Mouse (Mus musculus) cerebellum, adult 18-20 months (tissue): Measurements from ENCODE around the gene B4galnt4.

Source experiments
- DNase-seq, 2 experiments: peaks; one replicate each; pipeline ENCODE4 v3.0.0; 2021

The B4galnt4 gene

DNA sequence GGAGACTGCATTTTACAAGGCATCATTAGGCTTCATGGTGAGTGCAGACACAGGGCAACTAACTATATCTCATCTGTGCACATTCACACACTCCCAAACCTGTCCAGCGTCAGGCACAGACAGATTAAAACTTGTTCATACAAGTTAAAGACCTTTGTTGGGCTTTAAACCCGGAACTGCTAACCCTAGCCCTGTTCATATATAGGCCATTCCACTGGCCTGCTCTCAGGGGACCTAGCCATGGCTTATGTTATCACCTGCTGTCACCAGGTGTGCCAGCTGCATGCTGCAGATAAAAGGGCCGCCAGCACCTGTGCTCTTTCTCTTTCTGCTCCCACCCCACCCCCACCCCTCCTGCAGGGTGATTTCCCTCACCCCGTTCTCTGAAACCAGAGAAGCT lies 18.4 kb upstream of the B4galnt4 start:
- no peak for DNase-seq

DNA sequence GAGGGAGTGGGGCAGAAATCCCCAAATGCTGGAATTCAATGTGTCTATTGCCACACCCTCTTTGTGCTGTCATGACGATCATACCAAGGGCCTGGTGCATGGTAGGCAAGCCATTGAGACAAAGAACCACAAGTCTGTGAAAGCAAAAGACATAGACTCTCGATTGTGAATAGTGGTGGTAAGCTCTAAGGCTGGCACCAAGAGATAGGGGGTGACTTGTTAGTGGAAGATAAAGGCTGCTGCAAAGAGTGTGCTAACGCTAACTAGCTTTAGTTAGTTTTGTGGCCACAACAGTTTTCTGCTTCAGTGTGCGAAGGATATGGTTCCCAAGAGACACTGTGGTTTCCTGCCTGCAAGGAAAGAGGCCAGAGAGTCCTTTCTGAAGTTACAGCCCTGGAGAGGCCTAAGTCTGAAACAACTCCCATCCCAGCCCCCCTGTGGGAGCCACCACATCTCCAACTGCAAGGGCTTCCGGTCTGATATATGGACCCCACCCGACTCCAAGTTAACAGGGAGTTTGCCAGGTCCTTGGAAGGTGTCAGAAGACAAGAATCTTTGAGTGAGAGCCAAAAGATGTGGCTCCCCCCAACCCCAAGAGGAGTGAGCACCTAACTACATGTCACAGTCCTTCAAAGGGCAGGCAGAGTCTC lies 13.8 kb upstream of the B4galnt4 start:
- DNase-seq, result no peak

DNA sequence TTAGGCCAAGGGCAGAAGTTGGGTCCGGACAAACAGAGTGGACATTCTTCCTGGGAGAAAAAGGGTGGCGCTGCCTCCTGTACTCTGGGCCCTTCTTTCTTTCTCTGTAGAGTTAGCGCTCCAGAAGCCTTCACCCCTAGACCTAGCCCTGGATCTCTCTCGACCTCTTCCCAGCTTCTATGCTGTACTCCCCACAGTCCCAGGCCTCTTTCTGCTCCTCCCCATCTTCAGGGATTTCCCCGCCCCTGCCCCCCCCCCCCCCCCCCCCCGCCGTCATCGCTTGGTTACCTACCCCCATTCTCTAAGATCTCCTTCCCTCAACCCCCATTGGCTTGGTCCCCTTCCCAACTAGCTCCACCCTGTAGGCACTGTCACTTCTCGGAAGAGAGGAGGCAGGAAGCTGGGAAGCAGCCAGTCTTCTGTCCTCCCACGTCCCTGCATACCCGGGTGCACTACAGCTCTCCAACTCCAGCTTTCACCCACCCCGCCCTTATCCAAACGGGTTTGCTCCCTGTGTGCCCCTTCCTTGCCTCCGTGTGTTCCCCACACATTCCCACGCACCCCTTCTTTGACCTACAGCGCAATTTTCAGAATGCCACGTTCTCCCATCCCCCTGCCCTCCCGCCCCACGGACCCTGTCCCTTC lies 13.2 kb upstream of the B4galnt4 start:
- DNase-seq, result peak; percentile 50 to 55

DNA sequence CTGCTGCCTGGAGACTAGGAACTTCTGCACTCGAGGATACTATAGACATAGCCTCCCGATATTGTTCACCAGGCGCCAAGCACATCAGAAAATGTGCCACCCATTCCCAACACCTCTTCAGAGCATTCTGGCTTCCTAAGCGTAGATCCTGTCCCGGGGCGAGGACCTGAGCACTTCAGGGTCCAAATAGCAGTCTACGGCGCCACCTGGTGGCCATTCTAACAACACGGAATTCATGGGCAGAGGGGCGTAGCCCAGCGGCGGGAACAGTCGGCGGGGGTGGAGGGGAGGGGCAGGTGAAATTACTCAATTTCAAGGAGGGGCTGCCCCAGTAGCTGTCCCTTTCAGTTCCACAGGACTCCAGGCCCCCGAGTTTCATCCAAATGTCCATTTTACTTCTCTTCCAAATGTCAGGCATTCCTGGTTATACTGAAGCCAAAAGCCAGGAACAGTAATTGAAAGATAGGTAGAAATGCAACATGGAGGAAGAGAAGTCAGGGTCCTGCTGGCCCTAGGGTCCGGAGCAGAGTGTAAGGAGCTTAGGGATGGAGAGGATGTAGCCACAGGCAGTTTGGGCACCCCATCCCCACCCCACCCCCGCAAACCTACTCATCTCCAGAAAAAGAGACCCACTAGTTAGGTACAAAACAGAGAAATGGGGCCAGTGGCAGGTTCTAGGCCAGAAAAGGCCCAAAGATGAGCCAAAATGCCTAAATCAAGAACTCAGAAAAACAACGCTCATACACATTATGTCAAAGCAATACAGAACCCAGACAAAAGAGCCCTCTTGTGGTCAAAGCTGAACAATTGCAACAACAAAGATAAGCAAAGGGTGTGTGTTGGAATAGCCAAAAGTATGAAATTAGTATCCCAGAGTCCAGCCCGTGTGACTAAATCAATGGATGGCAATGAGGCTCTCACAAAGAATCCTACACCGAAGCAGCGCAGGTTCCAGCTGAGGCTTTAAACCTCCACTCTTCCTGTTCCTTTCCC lies 12.4 kb upstream of the B4galnt4 start:
- DNase-seq, result peak; percentile 90 to 94

DNA sequence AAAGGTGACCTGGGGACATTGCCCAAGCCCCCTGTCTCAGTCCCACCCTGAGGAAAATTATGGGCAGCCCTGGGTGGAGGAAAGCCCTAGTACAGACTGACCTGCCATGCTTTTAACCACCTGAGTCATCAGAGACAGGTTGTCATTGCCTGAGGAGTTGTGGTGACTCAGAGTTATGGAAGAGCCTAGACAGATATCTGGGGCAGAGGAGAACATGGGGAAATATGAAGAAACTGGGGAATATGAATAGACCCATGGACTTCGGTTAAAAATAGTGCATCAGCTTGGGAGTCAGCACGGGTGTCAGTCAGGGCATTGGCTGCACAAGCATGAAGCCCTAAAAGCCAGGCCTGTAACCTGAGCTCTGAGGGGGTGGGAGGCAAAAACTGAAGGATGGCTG lies 11.6 kb upstream of the B4galnt4 start:
- DNase-seq, result no peak

DNA sequence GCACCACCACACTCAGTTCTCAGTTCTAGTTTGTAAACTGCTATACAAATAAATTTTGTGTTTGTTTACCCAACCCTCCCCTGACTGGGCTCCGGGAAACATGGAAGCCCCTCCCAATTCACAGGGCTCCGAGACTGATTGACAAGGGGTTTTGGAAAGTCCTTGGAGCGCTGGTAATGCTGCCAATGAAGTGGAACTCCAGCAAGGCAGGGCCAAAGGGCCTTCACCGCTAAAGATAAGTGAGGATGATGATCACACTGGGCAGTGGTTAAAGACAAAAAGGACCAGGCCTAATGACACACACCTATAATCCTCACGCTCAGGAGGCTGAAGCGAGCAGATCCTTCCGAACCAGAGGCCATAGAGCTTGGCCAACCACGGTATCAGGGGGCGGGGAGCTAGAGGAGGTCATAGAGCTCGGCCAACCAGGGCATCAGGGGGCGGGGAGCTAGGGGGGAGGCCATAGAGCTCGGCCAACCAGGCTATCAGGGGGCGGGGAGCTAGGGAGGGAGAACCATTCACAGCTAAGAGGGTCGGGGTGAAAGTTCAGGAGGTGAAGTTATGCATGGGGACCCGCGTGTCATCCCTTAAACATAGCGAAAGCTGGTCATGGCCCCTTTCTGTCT lies 9.7 kb upstream of the B4galnt4 start:
- DNase-seq, result no peak

DNA sequence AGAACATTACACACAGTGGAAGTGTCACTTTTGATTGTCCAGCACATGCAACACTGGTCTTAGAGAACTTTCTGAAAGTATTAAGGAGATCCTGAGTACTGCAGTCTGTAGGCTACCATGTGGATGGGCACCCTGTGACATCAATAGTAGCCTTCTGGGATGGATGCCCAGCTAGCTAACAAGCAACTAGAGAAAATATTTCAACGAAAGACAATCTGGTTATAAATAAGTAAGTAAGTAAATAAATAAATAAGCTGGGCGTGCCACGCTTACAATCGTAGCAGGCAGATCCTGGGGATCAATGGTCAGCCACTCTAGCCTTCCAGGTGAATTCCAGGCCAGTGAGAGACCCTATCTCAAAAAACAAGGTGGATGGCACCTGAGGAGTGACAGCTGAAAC lies 8.9 kb upstream of the B4galnt4 start:
- no peak for DNase-seq

DNA sequence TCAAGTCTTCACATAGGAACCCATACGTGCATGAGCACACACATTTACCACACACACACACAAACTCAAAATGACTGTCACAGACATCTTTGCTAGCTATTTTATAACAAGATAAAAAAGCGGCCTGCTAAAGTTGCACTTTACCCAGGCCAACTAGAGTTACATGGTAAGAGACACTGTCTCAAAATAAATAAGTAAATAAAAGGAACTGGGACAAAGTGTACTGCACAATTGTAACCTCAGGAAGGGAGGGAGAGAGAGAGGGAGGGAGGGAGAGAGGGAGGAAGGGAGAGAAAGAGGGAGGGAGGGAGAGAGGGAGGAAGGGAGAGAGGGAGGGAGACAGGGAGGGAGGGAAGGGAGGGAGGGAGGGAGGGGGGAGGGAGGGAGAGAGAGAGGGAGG lies 8.5 kb upstream of the B4galnt4 start:
- DNase-seq, result no peak

DNA sequence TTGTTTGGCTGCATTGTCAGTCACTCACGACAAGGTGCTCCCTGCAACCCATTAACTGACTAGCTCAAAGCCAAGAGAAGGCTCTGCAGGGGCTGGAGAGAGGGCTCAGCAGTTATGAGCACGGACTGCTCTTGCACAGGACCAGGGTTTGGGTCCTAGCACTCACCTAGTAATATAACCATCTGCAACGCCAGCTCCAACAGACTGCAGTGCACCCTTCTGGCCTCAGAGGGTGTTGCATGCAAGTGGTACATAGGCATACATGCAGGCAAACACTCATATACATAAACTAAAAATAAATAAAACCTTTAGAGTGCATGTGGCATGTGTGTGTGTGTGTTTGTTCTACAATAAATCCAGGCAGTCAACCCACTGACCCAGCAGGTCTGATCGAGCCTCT lies 5.1 kb upstream of the B4galnt4 start:
- no peak for DNase-seq

DNA sequence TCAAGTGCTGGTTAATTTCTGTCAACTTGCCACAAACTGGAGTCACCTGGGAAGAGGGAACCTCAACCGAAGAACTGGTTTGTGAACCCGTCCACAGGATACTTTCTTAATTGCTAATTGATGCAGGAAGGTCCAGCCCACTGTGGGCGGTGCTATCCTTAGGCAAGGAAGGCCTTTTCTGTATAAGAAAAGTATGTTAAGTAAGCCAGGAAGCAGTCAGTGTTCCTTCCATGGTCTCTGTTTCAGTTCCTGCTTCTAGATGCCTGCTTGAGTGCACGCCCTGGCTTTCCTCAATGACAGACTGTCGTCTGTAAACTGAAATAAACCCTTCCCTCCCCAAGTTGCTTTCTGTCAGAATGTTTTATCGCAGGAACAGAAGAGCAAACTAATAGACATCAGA lies 3.9 kb upstream of the B4galnt4 start:
- DNase-seq, result no peak

DNA sequence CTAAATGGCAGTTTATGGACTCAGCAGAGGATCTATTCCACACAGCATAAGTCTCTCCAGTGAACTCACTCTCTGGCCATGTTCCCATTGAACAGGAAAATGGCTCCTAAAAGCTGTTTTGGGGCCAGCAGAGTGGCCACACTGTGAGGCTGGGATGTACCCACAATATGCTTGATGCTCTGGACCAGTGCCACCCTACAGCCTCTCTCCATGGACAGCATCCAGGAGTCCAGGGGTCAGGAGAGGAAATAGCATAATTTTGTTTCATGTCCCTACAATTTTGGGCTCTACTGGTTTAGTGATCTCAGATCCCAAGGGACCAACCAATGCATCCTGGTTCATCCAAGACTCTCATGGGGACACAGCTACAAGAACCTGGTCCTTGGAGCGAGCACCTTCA lies 3.4 kb upstream of the B4galnt4 start:
- DNase-seq, result no peak

DNA sequence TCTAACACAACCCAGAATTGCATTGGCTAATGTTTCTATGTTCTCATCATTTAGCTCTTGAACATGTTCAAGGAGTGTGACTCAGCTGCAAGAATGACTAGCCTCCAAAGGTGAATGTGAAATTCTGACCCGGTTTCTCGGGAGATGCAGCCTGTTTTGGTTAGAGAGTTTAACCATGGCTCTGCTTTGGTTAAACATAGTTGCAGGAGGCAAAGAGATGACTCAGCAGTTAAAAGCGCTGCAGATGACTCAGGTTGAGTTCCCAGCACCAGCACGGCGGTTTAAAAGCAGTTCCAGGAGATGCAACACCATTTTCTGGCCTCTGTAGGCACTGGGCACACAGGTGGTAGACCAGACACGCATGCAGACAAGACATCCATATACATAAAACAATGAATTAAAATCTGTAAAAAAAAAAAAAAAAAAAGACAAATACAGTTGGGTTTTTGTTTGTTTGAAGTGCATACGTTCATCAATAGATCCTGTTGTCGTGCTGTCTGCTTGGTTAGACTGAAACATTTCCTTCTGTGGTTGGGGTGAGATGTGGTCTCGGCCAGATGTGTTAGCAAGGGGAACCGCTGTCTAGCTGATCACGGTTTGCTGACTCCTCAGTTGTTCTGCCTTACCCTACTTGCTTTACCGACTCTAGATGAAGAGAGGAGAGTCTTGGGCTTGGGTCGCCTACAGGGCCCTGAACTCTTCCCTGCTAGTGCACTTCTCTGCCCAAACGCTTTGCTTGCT lies 2.1 kb upstream of the B4galnt4 start:
- no peak for DNase-seq

DNA sequence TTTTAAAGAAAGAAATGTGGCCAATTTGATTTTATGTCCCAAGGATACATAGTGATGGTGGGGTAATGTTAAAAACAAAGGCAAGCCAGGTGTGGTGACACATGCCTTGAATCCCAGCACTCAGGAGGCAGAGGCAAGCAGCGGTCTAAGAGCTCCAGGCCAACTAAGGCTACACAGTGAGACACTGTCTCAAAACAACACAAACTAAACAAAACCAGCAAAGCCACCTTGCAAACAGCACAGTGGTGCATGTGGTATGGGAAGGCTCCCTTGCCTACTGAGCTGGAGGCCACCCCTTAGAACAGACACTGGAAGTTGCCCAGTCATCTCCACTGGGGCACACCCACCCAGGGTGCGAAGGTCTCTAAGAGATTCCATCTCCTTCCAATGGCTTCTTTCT lies 975 bp upstream of the B4galnt4 start:
- DNase-seq, result no peak

DNA sequence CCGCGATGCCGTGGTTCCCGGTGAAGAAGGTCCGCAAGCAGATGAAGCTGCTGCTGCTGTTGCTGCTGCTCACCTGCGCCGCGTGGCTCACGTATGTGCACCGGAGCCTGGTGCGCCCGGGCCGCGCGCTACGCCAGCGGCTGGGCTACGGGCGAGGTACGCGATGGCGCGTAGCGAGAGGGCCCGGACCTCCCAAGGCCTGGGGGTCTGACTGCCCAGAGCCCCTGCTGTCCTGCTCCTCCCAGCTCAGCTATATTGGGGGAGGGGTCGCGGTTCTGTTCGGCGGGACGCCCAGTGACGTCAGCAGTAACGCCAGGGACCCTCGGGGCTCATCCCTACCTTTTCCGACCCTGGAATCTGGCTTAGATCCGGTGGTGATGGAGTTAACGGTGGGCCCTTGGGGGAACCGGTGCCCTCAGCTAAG lies 377 bp downstream of the B4galnt4 start:
- peak; percentile 32 to 50 for DNase-seq

DNA sequence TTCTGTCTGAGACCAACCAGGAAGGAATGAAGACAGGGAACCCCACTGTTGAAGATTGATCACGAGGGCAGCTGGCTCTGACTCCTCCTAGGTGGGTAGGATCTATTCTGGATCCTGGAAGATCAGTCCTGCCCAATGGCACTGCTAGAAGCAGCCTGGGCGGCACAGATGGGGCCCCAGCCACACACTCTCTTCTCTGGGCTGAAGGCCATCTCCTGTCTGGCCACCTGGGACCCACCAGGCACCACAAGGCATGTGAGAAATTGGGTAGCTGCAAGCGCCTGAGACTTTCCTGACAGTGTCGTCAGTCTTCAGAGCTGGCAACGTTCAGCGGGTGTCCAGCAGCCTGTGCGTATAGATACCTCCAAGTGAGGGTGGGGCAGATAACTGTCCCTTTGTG lies 1.6 kb downstream of the B4galnt4 start:
- DNase-seq, result peak; percentile 62 to 67

DNA sequence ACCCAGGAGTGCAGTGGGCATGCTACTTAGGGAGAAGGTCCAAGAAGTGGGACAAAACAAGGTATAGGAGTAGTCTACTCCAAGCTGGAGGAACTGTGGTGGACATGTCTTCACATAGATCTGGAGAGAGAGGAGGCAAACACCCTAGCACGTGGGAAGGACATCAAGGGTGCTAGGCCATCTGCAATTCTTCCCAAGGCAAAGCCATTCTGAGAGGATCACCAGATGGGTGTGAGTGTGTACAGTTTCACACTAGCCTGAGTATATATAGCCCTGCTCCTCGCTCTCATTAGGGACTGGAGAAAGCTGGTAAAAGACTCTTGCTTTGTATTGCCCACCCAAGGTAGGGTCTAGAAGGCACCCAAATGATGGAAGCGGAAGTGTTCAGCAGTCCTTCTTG lies 2.4 kb downstream of the B4galnt4 start:
- no peak for DNase-seq

DNA sequence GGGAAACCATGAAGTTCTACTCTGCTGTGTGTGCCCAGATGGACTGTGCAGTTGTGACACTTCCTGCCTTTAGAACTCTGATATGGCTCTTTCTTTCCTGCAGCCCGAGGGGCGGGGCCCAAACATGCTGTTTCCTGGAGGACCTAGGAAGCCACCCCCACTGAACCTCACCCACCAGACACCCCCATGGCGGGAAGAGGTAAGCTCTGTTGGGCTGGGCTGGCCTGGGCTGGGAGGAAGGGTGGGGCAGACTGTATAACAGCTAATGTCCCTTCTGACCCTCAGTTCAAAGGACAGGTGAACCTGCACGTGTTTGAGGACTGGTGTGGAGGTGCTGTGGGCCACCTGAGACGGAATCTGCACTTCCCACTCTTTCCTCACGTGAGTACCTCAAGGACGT lies 3.3 kb downstream of the B4galnt4 start:
- no peak for DNase-seq

DNA sequence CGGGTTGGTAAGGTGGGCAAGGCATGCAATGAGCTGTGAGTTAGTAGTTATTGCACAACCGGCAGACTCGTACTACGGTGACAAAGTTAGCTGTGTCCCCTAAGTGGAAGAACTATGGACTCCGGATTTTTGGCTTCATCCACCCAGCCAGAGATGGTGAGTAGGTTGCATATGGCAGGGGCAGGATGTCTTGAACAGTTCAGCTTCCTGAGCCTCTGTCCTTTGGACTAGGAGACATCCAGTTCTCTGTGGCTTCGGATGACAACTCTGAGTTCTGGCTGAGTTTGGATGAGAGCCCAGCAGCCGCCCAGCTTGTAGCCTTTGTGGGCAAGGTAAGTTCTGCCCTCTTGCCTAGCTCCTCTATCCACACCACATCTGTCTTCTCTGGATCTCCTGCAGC lies 3.7 kb downstream of the B4galnt4 start:
- DNase-seq, result no peak

DNA sequence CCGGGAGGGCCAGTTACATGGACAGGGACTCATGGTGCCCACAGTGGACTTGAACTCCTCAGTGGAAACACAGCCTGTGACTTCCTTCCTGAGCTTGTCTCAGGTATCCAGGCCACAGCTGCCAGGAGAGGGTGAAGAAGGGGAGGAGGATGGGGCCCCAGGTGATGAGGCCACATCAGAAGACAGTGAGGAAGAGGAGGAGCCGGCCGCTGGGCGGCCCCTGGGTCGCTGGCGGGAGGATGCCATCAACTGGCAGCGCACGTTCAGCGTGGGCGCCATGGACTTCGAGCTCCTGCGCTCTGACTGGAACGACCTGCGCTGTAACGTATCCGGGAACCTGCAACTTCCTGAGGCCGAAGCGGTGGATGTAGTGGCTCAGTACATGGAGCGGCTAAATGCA lies 7.4 kb downstream of the B4galnt4 start:
- no peak for DNase-seq

DNA sequence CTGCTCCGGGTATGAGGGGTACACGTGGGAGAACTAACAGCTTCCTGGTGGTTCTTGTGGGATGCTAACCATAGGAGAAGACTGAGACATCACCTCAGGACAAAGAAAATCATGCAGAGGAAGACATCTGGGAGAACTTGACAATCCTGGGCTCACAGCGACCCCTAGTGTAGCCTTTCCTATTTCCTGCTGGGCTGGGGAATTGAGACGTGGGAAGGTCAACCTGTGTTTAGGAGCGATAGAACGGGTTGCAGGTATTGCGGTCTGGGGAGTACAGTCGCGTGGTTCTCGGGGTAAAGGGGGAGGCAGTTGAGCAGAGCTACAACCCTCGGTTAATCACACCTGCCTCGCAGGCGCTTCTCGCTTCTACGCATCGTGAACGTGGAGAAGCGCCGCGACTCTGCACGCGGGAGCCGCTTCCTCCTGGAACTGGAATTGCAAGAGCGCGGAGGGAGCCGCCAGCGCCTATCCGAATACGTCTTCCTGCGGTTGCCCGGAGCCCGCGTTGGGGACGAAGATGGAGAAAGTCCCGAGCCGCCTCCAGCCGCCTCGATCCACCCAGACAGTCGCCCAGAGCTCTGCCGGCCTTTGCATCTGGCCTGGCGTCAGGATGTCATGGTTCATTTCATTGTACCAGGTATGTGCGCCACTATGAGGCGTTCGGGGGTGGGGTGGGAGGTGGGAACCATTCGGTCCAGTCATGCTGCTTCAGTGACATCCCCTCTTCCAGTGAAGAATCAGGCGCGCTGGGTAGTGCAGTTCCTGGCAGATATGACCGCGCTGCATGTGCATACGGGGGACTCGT lies 9.4 kb downstream of the B4galnt4 start:
- peak; percentile 74 to 75 for DNase-seq

DNA sequence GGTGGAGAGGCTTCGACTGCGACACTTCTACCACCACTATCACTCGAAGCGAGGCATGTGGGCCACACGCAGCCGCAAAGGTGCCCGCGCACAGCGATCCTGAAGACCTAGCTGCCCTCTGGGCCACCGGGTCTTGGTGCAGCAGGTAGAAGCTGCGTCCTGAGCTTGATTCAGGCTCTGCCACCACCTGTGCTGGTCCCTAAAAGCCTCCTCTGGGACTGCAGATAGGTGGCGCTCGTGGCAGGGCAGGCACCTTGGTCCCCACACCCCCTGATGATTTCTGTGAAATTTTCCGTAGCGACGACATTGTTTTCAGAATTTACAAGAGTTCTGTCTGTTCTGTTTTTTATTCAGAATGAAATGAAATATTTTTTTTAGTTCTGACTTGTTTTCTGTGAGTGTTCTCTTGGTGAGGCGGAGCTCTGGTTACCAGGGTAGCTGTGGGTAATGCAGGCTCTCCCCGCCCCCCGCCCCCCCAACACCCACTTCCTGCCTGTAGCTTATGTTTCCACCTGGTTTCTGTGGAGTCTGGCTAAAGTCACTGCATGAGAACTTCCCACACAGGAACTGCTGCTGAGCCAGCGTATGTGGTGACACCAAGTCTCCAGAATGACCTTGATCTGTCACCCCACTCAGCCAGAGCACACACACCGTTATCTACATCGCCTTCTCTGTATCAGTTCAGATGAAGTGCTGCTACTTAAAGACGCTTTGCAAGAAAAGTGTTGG lies 11.3 kb downstream of the B4galnt4 start:
- no peak for DNase-seq
